Mouse (Mus musculus) central nervous system, embryonic 11.5 days (tissue): ENCODE data around the gene Serpinb9f. TPM values are rescaled to one million over a fixed set of nuclear protein-coding genes. Genes with fewer than 3 reads are reported as not detected.

Source experiments
- polyA plus RNA-seq: library from polyadenylated mRNA; depleted of rRNA; stranded (reverse); fragments of >200 nt; gene quantifications from 2 replicates; pipeline ENCODE4 v1.2.3, GENCODE M21; 2012; rRNA removed

Serpinb9f gene
- polyA plus RNA-seq: not detected in 2 replicates

GRCm38 (mm10) chr13:33323777-33324176 is at the start of gene Serpinb9f:
Serpinb9f (plus strand) TSS chr13:33324077.

Other genes starting within 250 kb of the Serpinb9f start
- gene Serpinb1b, start 245.5 kb upstream of the Serpinb9f start, polyA plus RNA-seq: 0.20 and 0.42 TPM in 2 replicates
- gene Serpinb9c, start 164.3 kb upstream of the Serpinb9f start, polyA plus RNA-seq: not detected in 2 replicates
- not detected in 2 replicates for gene Serpinb9d, start 131.1 kb upstream of the Serpinb9f start, polyA plus RNA-seq
- 0.02 and 0.04 TPM in 2 replicates for gene Serpinb9e, start 74.5 kb upstream of the Serpinb9f start, polyA plus RNA-seq
- gene Gm11397, start 71.7 kb downstream of the Serpinb9f start, polyA plus RNA-seq: not detected in 2 replicates
- gene Serpinb9g, start 160.7 kb downstream of the Serpinb9f start, polyA plus RNA-seq: not detected in 2 replicates